Mouse (Mus musculus) layer of hippocampus, postnatal 10 days (tissue): ENCODE measurements around the gene Rogdi. TPM values are rescaled to one million over a fixed set of nuclear protein-coding genes. Genes with fewer than 3 reads are reported as not detected.

Experiments used
- total RNA-seq, 2 experiments: library from RNA; stranded (reverse); gene quantifications; 2 replicates each; pipeline ENCODE4 v1.2.3; 2021

Gene Rogdi
- total RNA-seq, 2 experiments from 2014 or later = 202 to 206 TPM

Other genes starting within 250 kb of the Rogdi start
- 100 to 1,000 TPM; 137 to 139 TPM for gene Cdip1, start 223.3 kb downstream of the Rogdi start, total RNA-seq
- not detected for gene 4930562C15Rik, start 178.1 kb downstream of the Rogdi start, total RNA-seq
- 10 to 100 TPM; 68.9 to 74.7 TPM for gene Ubald1, start 133.2 kb downstream of the Rogdi start, total RNA-seq
- 100 to 1,000 TPM; 164 to 168 TPM for gene Mgrn1, start 127.3 kb downstream of the Rogdi start, total RNA-seq
- gene Nudt16l1, start 74.8 kb downstream of the Rogdi start, total RNA-seq = 10 to 100 TPM; 67.0 to 76.3 TPM
- gene Anks3, start 49.3 kb downstream of the Rogdi start, total RNA-seq = 10 to 100 TPM; 55.4 to 61.0 TPM
- gene Sept12, start 15.7 kb downstream of the Rogdi start, total RNA-seq = not detected
- gene Smim22, start 6.3 kb downstream of the Rogdi start, total RNA-seq = not detected
- 100 to 1,000 TPM; 129 to 132 TPM for gene Glyr1, start 36.3 kb upstream of the Rogdi start, total RNA-seq
- gene Ubn1, start 36.5 kb upstream of the Rogdi start, total RNA-seq = 10 to 100 TPM; 34.1 to 36.5 TPM
- under 1 TPM; 0.51 to 0.91 TPM for gene Ppl, start 118.9 kb upstream of the Rogdi start, total RNA-seq
- gene Sec14l5, start 133.6 kb upstream of the Rogdi start, total RNA-seq = under 1 TPM; 0.29 to 0.89 TPM
- 1 to 10 TPM; 7.7 to 9.2 TPM for gene Nagpa, start 190.5 kb upstream of the Rogdi start, total RNA-seq
- 10 to 100 TPM; 12.1 to 13.6 TPM for gene AU021092, start 208.7 kb upstream of the Rogdi start, total RNA-seq
- gene Alg1, start 220.1 kb upstream of the Rogdi start, total RNA-seq = 10 to 100 TPM; 29.7 to 32.3 TPM
- gene Eef2kmt, start 242.4 kb upstream of the Rogdi start, total RNA-seq = 1 to 10 TPM; 3.5 to 5.0 TPM